Mouse (Mus musculus) right cerebral cortex, postnatal 14 days (tissue): ENCODE measurements at regions not wholly inside any gene's neighbourhood (a gene's known extent, or its start where the extent isn't known, plus 50 kb on each side); places are given as distances from the start of the nearest gene placed in this dataset.
A peak's percentile ranks its signal among the peaks of the same experiment; 100 is the strongest.

Experiments used
- DNase-seq: peaks from one replicate; pipeline ENCODE4 v3.0.0; 2022

DNA sequence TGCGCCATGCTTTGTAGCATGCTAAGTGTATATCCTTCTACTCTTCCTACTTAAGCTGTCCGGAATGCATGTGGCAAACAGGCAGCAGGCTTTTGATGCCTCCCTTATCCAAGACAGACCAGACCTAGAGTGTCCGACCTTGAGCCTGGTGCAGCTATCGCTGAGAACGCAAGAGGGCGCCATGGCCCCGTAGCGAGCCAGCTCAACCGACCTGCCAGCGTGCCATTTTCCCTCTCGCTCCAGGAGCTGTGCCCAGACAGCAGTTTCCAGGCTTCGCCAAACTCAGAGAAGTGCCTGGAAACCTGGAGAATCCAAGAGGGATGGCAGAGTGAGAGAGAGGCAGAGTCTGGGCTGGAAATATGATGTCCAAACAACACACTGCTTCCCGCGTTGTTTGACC lies 155.8 kb upstream of the Gm12830 start:
- DNase-seq = peak; percentile 81

DNA sequence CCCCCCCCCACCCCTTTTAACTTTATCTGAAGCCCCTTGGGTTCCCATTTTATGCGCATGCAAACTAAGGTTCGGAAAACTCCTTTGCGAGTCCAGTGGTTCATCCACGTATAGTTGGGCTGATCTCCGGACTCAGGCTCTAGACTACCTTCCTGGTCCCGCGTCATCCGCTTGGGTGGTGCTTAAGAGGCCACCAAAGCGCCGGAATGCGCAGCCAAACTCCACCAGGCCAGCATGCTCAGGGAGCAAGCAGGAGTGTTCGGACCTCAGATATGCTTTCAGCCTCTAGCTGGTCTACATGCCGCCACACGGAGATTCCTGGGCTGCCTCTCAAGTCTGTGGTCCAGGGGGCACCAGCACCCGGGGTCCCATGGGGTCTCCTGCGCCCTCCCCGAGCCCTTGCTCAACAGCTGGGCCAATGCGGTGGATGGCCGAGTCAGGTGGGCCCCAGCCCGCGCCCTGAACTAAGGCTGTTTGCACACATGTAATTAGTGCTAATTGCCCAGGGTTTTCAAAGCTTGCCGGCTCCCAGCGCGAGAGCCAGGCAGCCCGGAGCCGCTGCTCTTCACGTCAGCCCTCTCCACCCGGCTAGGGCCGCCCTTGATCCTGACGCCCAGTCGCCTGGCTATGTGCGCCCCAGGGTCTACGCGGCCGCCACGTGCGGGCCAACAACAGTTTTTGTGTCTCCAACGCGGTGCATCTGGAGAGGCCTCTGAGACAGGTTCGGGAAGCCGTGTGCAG lies 155.1 kb upstream of the Gm12830 start:
- DNase-seq = no peak

GRCm38 (mm10) chr4:114666979-114667328 lies 154.6 kb upstream of the Gm12830 start:
- DNase-seq = no peak

DNA sequence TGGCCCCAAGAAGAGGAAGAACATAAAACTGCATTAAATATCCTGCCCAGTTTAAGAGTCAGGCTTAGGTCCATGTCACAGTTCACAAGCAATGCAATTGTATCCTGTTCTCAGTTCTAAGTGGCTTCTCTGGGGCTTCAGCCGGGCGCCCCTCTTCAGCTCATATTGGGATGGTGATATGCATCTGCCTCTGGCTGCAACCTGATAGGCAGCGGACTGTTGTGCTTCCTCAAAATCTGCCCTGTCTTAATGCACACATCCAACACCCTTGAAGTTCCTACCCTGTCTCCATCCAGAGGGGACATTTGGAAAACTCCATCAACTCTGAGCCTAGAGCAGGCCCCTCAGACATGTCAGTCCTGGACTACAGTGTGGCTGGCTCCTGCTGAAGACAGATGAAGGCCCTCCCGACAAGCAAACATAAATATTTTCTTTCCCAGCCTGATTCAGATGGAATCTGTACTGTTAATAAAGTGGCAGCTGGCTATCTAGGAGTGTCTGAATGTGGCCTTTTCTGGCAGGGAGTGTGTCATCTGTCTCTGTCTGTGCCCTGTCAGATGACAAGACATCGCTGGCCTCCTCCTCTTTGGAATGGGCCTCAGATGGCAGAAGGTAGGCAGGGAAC lies 149.3 kb upstream of the Gm12830 start:
- DNase-seq = no peak

GRCm38 (mm10) chr4:114676908-114677898 lies 144.3 kb upstream of the Gm12830 start:
- no peak for DNase-seq

DNA sequence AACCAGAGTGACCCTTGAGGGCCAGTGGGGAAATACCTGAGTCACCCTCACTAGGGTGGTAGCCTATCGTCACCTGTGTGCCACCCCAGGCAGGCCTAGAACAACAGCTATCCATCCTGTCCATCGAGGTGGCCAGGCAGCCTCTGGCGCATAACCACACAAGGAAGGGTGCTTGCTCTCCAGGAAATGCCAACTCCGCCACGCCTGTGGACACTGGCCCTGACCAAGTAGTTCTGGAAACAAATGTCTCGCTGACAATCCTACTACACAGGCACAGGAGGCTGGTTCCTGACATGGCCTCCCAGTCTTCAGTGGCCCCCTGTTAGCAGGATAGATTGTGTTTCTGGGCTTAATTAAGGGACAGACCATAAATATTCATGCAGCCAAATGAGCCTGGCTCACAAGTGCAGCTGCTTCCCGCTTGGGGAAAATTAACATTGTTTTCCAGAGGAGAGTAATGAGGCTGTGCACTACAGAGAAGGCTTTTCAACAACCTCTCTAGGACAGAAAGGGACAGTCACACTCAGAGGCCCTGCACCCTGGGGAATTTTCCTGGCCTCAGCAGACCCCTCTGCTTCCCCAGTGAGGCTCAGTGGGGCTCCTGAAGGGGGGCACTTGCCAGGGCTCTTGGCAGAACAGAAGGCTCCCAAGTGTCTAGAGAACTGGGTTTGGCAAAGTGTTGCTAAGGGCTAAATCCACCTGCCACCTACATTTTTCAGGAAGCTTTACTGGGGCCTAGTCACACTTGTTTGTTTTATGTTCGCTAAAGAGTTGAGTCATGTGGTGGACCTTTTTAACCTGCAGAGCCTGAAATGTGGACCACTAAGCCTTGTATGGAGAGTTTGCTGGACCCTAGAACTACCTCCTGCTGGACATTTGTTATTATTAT lies 143.2 kb upstream of the Gm12830 start:
- no peak for DNase-seq

DNA sequence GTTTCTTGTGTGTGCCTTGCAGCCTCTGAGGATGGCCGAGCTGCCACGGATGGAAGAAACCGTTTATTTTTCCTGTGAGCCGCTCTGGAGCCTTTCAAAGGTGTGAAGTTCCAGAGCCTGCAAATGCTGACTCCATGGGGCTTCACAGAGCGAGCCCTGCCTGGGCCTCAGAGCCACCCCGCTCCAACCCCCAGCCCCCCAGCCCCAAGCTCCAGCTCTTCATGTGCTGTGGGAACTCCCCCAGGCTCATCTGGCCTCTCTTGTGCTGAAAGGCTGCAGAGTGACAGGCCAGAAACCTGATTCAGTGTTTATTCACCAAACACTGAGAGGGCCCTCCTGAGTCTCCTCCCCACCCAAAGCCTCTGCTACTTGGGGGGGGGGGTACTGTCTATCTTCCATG lies 141.2 kb upstream of the Gm12830 start:
- DNase-seq = no peak

GRCm38 (mm10) chr4:114682955-114683354 lies 138.6 kb upstream of the Gm12830 start:
- DNase-seq = no peak

- DNase-seq = no peak
Observed at GRCm38 (mm10) chr4:114683696-114684095, 137.8 kb upstream of the Gm12830 start.

GRCm38 (mm10) chr4:114684844-114685382 lies 136.6 kb upstream of the Gm12830 start:
- no peak for DNase-seq

GRCm38 (mm10) chr4:114685454-114685853 lies 136.1 kb upstream of the Gm12830 start:
- DNase-seq = peak; percentile 49

DNA sequence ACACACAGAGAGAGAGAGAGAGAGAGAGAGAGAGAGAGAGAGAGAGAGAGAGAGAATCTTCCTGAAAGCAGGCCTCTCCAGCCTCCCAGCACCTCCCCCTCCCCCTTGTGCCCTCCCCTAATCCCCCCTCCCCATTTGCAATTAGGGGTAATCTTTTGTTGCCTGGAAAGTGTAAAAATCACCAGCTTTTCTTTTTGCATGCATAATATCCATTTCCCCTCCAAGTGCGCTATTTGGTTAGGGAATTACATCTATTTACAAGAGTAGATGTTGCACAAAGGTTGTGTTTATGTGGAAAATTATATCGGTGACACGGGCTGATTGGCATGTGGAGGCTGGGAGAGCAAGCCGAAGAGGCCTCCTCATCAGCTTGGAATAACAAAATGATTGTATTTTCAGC lies 135.4 kb upstream of the Gm12830 start:
- DNase-seq = no peak

GRCm38 (mm10) chr4:114688356-114688972 lies 133.1 kb upstream of the Gm12830 start:
- DNase-seq = no peak

- no peak for DNase-seq
Observed at GRCm38 (mm10) chr4:114688973-114689371, 132.6 kb upstream of the Gm12830 start.

DNA sequence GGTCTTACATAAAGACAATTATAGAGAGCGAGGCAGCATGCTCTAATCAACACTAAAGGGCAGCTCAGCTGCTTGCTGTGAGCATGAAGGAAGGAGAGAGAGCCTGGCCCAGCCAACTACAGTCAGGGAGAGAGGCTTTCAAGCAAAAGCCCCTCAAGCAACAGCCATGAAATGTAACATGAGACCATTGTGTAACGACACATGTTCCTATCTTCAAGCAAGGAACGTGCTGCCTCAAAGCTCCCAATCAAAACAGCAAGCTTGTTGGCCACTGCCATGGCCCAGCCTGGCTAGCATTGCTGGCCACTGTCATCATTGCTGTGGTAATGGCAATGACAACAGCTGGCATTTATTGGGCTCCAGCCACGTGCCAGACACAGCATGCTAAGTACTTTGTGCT lies 115.9 kb upstream of the Gm12830 start:
- DNase-seq = no peak

- no peak for DNase-seq
Observed at GRCm38 (mm10) chr4:114710182-114710909, 111.2 kb upstream of the Gm12830 start.

DNA sequence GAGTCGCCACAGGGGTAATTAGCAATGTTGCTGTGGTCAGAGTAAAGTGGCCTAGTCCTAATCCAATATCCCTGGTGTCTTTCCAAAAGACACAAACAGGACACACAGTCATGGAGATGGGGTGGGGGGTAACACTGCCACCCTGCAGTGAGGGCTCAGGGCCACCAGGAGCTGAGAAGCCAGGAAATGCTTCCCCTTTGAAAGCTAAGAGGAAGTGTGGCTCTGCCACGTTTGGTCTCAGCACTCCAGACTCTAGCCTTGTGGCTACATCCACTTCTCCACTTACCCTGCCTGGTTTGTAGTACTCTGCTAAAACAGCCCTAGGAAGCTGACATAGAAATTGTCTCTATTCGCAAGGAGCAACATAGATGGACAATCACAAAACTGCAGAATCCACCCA lies 110.4 kb upstream of the Gm12830 start:
- DNase-seq = no peak

DNA sequence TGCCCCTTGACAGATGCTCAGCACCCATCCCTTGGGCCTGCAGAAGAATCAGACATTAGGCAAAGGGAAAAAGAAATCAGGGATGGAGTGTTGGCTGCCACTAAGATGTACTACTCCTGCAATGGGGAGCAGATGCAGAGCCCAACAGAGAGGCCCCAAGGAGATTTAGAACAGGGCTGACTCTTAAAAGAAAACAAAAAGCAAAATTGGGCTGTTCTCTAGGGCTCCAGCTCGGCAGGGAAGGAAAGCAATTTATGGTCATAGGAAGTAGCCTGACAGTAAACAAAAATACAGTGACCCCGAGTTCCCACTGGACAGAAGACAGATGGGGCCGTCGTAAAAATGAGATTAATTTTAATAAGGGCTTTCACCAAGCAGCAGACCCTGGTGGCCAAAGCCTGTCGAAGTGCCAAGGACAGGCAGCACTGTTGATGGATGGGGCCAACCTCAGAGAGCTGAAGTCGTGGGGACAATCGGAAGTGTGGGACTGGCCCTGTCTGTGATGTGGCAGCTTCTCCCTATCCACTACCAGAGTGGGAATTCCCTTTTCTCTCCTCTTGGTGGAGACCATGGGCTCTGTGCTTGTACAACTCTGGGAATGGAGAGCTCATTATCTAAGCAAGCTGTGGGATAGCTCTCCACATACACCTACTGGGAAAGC lies 109.4 kb upstream of the Gm12830 start:
- DNase-seq = no peak

DNA sequence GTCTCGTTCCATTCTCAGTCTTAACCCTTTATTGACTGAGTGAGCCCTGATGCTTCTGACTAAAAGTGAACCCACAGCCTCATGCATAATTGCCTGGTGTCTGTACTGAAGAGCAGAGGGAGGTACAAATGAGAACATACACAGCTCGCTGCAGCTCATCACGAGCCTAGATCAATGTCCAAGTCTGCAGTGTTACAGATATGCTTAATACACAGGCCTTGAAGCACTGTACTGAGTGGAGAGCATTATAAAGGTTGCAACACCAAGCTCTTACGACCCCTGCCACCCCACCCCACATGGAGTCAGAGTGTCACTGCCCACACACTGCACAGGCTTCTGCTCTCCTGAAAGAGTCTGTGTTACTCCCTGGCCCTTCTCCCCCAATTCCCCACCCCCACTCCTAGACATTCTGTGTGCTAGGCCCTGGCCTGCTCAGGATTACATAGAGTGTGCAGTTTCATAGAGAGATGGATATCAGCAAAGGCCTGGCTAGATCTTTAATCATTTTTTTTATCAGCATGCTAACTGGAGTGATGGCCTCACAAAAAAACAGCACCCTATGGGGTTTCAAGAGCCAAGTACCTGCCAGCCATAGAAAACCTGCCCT lies 108.5 kb upstream of the Gm12830 start:
- DNase-seq = no peak

DNA sequence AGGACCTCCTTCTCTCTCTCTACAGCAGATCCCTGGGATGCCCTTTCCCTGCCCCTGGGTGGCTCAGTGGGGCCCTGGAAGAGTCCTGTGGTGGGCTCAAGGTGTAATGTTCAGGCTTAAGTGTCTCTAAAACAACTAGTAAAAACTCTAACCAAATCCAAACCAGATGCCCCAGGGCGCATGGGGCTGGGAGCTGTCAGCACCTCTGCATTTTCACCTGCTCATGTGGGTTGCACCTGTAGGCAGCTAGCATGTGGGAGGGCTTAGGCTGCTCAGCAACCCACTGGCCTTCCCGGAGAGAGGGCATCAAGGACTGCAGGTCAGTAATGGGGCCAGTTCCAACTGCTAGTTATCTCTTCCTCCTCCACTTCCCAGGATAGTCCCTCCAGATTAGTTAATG lies 104.8 kb upstream of the Gm12830 start:
- no peak for DNase-seq
